Mouse (Mus musculus): Measurements from ENCODE around the gene Itgav. TPM values are rescaled to one million over a fixed set of nuclear protein-coding genes. Genes with fewer than 3 reads are reported as not detected.
A peak's percentile ranks its signal among the peaks of the same experiment; 100 is the strongest.

Gene Itgav
- total and polyA plus RNA-seq, 3 experiments: 14.2 to 38.5 (median 32.9) TPM

DNA sequence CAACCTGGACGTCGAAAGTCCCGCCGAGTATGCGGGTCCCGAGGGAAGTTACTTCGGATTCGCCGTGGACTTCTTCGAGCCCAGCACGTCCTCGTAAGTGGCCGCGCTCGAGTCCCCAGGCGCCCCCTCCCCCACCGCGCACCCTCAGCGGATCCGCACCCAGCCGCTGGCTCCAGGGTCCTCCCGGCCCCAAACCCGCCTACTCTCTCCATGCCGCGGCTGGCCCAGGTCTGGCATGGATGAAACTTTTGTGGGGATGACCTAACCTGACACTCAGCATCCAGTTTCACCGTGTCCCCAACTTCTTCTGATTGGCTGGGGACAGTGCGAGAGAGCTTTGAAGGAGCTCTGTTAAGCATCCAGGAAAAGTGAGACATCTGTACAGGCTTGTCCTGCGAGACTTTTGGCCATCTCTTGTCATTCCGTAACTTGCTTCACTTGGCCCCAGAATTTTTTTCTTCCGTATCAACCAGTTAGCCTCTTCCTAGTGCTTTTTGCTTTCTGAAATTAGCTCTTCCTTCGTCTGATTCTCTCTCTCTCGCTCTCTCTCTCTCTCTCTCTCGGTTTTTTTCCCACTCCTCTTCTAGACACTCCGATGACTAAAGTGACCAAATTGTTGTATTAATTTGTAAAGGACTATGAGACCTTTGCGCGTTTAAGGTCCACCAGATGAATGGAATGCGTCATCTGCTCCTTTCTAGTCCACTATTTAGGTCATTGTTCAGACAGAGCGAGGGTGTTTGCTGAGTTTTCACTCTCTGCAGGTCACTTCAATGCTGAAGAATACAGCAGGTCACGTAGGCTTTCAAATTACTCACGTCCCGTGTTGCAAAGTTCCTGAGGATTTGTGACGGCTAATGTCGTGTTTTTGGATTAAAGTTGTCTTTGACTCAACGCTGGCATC lies 882 bp downstream of the Itgav start:
- Histone ChIP-seq H3K9ac (ENCODE audit: low read depth, low read length) (peak overlapping the region; percentile 99), H3K27ac (peak overlapping the region; percentile 92), H3K27me3 (ENCODE audit: control insufficient read depth, insufficient read depth, low read length) (no peaks in the 10 kb centered on the region), H3K4me1 (ENCODE audit: control insufficient read depth, insufficient read depth, low read length) (peaks cover 7% of the 10 kb centered on the region), H3K79me2 (replicated peaks; ENCODE audit: control insufficient read depth, insufficient read depth, low read length) (no peaks in the 10 kb centered on the region), H3K36me3 (ENCODE audit: control insufficient read depth, insufficient read depth, low read length) (no peaks in the 10 kb centered on the region), H3K4me3 (peak overlapping the region; percentile 75)
- TF ChIP-seq CTCF (IDR thresholded peaks at IDR 0.05): no peak
- TF ChIP-seq EP300 (IDR thresholded peaks at IDR 0.05; ENCODE audit: insufficient read depth, low read depth, low read length): no peak
- 0 out of 2 replicates have a peak, but pooled peaks have one; percentile 24 for TF ChIP-seq POLR2A (IDR thresholded peaks at IDR 0.05; ENCODE audit: insufficient read depth, low read depth, low read length)
- 8% methylated on average over 44 of the region's 44 CpGs for WGBS
- intact Hi-C loops (cut with DNase I): loop anchor here (1.0 to 5.0 kb wide), 6 partner anchors 11 to 80 kb away; partner anchors contain the start of gene Zc3h15
- peak; percentile 78 to 79 for DNase-seq

DNA sequence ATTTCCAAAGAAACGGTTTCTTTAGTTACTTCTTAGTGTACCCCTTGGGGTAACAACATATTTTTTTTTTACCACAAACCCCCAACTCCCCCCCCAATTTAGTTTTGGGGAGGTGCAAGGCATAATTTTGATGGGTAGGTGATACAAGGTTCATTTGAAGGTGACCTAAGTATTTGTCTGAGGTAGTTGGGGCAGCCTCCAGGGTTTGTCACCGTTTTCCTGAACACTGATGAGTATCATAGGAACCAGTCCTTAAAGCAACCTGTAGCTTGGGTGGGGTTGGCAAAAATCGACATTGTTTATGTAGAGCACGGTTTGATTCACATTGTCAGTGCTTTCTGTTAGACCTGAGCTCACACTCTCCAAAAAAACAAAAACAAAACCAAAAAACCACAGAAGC lies 1.6 kb downstream of the Itgav start:
- H3K27me3 ChIP-seq (ENCODE audit: control insufficient read depth, insufficient read depth, low read length): no peaks in the 10 kb centered on the region
- H3K36me3 ChIP-seq (ENCODE audit: control insufficient read depth, insufficient read depth, low read length): no peaks in the 10 kb centered on the region
- H3K27ac ChIP-seq: no peak overlapping the region
- no peak for TF ChIP-seq CTCF (IDR thresholded peaks at IDR 0.05)
- TF ChIP-seq EP300 (IDR thresholded peaks at IDR 0.05; ENCODE audit: insufficient read depth, low read depth, low read length): no peak
- TF ChIP-seq POLR2A (IDR thresholded peaks at IDR 0.05; ENCODE audit: insufficient read depth, low read depth, low read length): no peak
- 55% methylated on average over 4 of the region's 4 CpGs for WGBS
- no peak overlapping the region for H3K9ac ChIP-seq (ENCODE audit: low read depth, low read length)
- H3K79me2 ChIP-seq (replicated peaks; ENCODE audit: control insufficient read depth, insufficient read depth, low read length): no peaks in the 10 kb centered on the region
- intact Hi-C loops (cut with DNase I): loop anchor here (1.0 to 2.0 kb wide), 4 partner anchors 11 to 81 kb away; partner anchors contain the start of gene Zc3h15
- H3K4me1 ChIP-seq (ENCODE audit: control insufficient read depth, insufficient read depth, low read length): peaks cover 7% of the 10 kb centered on the region
- no peak overlapping the region; the same call in 1 of the 2 replicates for H3K4me3 ChIP-seq
- DNase-seq: no peak

- Histone ChIP-seq H3K9ac (ENCODE audit: low read depth, low read length) (no peak overlapping the region), H3K27ac (peak overlapping the region; percentile 20; the same call in 1 of the 2 replicates), H3K79me2 (replicated peaks; ENCODE audit: control insufficient read depth, insufficient read depth, low read length) (peaks cover 3% of the 10 kb centered on the region; the same call in 1 of the 2 replicates), H3K36me3 (ENCODE audit: control insufficient read depth, insufficient read depth, low read length) (no peaks in the 10 kb centered on the region), H3K4me1 (ENCODE audit: control insufficient read depth, insufficient read depth, low read length) (peaks cover 7% of the 10 kb centered on the region), H3K27me3 (ENCODE audit: control insufficient read depth, insufficient read depth, low read length) (no peaks in the 10 kb centered on the region), H3K4me3 (no peak overlapping the region)
- DNase-seq: no peak
- 56% methylated on average over 4 of the region's 4 CpGs for WGBS
- intact Hi-C loops (cut with DNase I): no loop called here
- TF ChIP-seq POLR2A (IDR thresholded peaks at IDR 0.05; ENCODE audit: insufficient read depth, low read depth, low read length): no peak
- TF ChIP-seq CTCF (IDR thresholded peaks at IDR 0.05): no peak
- no peak for TF ChIP-seq EP300 (IDR thresholded peaks at IDR 0.05; ENCODE audit: insufficient read depth, low read depth, low read length)
Observed at GRCm38 (mm10) chr2:83728238-83728682, 4.1 kb downstream of the Itgav start.

DNA sequence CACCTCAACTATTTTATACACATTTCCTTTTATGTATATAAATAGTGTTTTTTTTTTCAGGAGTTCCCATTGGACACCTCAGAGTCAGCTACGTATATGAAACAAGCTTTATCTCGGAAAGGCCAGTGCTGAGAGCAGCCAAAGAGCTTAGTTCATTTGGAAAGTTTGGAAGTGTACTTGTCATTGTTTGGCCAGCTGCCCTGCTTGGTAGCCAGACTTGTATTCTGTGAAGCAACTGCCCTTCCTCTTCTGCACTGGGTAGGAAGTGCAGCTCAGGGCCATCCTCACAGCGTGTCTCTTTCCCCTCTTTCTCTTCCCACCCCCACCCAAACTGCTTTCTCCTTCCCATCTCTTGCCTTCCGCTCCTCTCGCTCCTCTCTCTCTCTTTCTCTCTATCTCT lies 5.1 kb downstream of the Itgav start:
- TF ChIP-seq CTCF (IDR thresholded peaks at IDR 0.05) (no peak), EP300 (IDR thresholded peaks at IDR 0.05; ENCODE audit: insufficient read depth, low read depth, low read length) (0 out of 2 replicates have a peak, but pooled peaks have one; percentile 44), POLR2A (IDR thresholded peaks at IDR 0.05; ENCODE audit: insufficient read depth, low read depth, low read length) (no peak)
- intact Hi-C loops (cut with DNase I): no loop called here
- Histone ChIP-seq H3K27me3 (ENCODE audit: control insufficient read depth, insufficient read depth, low read length) (no peaks in the 10 kb centered on the region), H3K27ac (peak overlapping the region; percentile 38; the same call in 1 of the 2 replicates), H3K36me3 (ENCODE audit: control insufficient read depth, insufficient read depth, low read length) (no peaks in the 10 kb centered on the region), H3K9ac (ENCODE audit: low read depth, low read length) (no peak overlapping the region), H3K79me2 (replicated peaks; ENCODE audit: control insufficient read depth, insufficient read depth, low read length) (peaks cover 4% of the 10 kb centered on the region; the same call in 1 of the 2 replicates), H3K4me3 (no peak overlapping the region), H3K4me1 (ENCODE audit: control insufficient read depth, insufficient read depth, low read length) (peaks cover 6% of the 10 kb centered on the region)
- DNase-seq: peak; percentile 78 to 88
- WGBS: 22% methylated on average over 5 of the region's 5 CpGs

- no peak overlapping the region for H3K27ac ChIP-seq
- 90% methylated on average over 4 of the region's 4 CpGs for WGBS
- H3K27me3 ChIP-seq (ENCODE audit: control insufficient read depth, insufficient read depth, low read length): no peaks in the 10 kb centered on the region
- peaks cover 4% of the 10 kb centered on the region for H3K4me1 ChIP-seq (ENCODE audit: control insufficient read depth, insufficient read depth, low read length)
- H3K79me2 ChIP-seq (replicated peaks; ENCODE audit: control insufficient read depth, insufficient read depth, low read length): peaks cover 4% of the 10 kb centered on the region; the same call in 1 of the 2 replicates
- intact Hi-C loops (cut with DNase I): no loop called here
- H3K36me3 ChIP-seq (ENCODE audit: control insufficient read depth, insufficient read depth, low read length): no peaks in the 10 kb centered on the region
- no peak overlapping the region for H3K4me3 ChIP-seq
- DNase-seq: no peak
- H3K9ac ChIP-seq (ENCODE audit: low read depth, low read length): no peak overlapping the region
- TF ChIP-seq EP300 (IDR thresholded peaks at IDR 0.05; ENCODE audit: insufficient read depth, low read depth, low read length) (no peak), CTCF (IDR thresholded peaks at IDR 0.05) (no peak), POLR2A (IDR thresholded peaks at IDR 0.05; ENCODE audit: insufficient read depth, low read depth, low read length) (no peak)
Observed at GRCm38 (mm10) chr2:83732896-83733295, 8.7 kb downstream of the Itgav start.

All from heart, adult 2 months (tissue).